Mouse (Mus musculus) small intestine, adult 2 months (tissue): ENCODE results near the gene Prss43.

ENCODE experiments used
- CTCF ChIP-seq: fragments of 200-500 bp; IDR thresholded peaks from 2 replicates; pipeline ENCODE4 v1.5.1; 2012; ENCODE audit warnings: low read depth, mild to moderate bottlenecking, control low read depth, inconsistent platforms, low read length, moderate library complexity, mixed read lengths; ENCODE audit not compliant: insufficient replicate concordance, insufficient read length; ENCODE audit errors: extremely low read depth
- POLR2A ChIP-seq: fragments of 200-500 bp; IDR thresholded peaks from 2 replicates; pipeline ENCODE4 v1.6.1; 2012; ENCODE audit warnings: low read depth, mild to moderate bottlenecking, control low read depth, inconsistent platforms, low read length, moderate library complexity

DNA sequence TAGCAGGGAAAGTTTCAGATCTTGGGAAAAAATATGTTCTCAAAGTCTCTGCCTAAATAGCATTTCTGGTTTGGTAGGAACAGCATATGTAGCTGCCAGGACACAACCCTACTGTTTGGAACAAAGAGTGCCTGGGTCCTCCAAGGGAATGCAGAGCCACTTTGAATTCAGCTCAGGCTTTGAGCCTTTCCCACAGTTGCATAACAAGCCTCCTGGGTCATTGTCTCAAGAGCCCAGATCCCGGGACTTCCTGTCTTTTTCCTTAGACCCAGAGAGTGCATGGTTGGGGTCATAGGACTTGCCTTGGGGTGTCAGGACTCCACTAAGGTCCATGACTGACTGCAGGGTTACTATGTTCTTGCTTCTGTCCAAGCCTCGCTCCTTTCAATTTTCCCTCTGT is 9.6 kb downstream of the Prss43 start:
- TF ChIP-seq CTCF (no peak), POLR2A (no peak)
